Comparison of ENCODE assay signal across 7 mouse cellular contexts in the genomic region with DNA sequence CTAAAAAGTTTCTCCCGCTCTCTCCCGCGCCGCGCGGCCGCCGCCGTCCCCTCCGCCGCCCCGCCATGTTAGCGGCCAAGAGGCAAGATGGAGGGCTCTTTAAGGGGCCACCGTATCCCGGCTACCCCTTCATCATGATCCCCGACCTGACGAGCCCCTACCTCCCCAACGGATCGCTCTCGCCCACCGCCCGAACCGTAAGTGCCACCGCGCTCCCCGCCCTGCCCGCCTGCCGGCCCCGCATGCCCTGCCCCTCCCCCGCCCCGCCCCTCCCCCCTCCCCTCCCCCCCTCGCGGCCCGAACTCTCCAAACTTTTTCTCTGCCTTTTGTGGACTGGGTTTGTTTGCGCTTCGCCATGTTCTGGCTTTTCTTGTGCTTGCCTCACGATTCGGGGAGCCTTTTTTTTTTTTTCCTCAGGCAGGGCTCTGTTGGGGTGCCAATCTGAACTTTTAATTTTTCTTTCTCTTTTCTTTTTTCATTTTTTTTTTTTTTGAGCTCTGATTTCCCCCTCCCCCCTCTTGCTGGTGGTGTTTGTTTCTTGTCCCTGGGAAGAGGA. TPM values are rescaled to one million over a fixed set of nuclear protein-coding genes. Genes with fewer than 3 reads are reported as not detected.
DNase-seq lines count a peak whose midpoint lies in the region; ATAC-seq and TF ChIP-seq lines count a peak whose summit lies in the region.

No protein-coding gene starts in this region.

- no peaks in the 10 kb centered on the region for H3K36me3 ChIP-seq in ES-E14 (ENCODE audit: control insufficient read depth, insufficient read depth, low read length, poor library complexity, severe bottlenecking)
- no peaks in the 10 kb centered on the region for H3K36me3 ChIP-seq in forebrain, postnatal 0 days (ENCODE audit: insufficient read depth)
- H3K36me3 ChIP-seq in hindbrain, postnatal 0 days (ENCODE audit: insufficient read depth, low read length) = no peaks in the 10 kb centered on the region
- H3K36me3 ChIP-seq in liver, embryonic 14.5 days (replicated peaks; ENCODE audit: control insufficient read depth, insufficient read depth, low read depth) = no peaks in the 10 kb centered on the region
- H3K36me3 ChIP-seq in neural tube, embryonic 13.5 days = no peaks in the 10 kb centered on the region

- H3K27ac ChIP-seq in ES-E14 (ENCODE audit: insufficient read depth, low read depth, low read length, poor library complexity, severe bottlenecking) = peak overlapping the region; percentile 78
- peak overlapping the region; percentile 72 for H3K27ac ChIP-seq in forebrain, postnatal 0 days (ENCODE audit: low read depth, low read length)
- H3K27ac ChIP-seq in hindbrain, postnatal 0 days = peak overlapping the region; percentile 89
- no peak overlapping the region; the same call in 1 of the 2 replicates for H3K27ac ChIP-seq in liver, embryonic 14.5 days
- H3K27ac ChIP-seq in neural tube, embryonic 13.5 days (replicated peaks) = peak overlapping the region; percentile 86

- TF ChIP-seq CTCF in forebrain, postnatal 0 days (IDR thresholded peaks at IDR 0.05; ENCODE audit: low read depth) = no peak
- no peak for TF ChIP-seq CTCF in hindbrain, postnatal 0 days (IDR thresholded peaks at IDR 0.05; ENCODE audit: low read depth)
- TF ChIP-seq CTCF in liver, embryonic 14.5 days (IDR thresholded peaks at IDR 0.05; ENCODE audit: low read depth) = no peak

- H3K4me3 ChIP-seq in ES-E14 (ENCODE audit: insufficient read depth in 1 of 2, low read depth in 1 of 2, low read length in 2 of 2, poor library complexity in 1 of 2, severe bottlenecking in 1 of 2) = peak overlapping the region; percentile 98 to 99
- H3K4me3 ChIP-seq in forebrain, postnatal 0 days (ENCODE audit: low read depth, low read length) = peak overlapping the region; percentile 46
- peak overlapping the region; percentile 54 for H3K4me3 ChIP-seq in hindbrain, postnatal 0 days (ENCODE audit: low read length)
- H3K4me3 ChIP-seq in liver, embryonic 14.5 days (ENCODE audit: insufficient read depth in 1 of 2, low read depth in 2 of 2, low read length in 2 of 2) = peak overlapping the region; percentile 61 to 80
- peak overlapping the region; percentile 51 for H3K4me3 ChIP-seq in neural tube, embryonic 13.5 days

- under 1% methylated on average over 20 of the region's 38 CpGs for WGBS in forebrain, postnatal 0 days
- WGBS in hindbrain, postnatal 0 days = 1% methylated on average over 20 of the region's 38 CpGs
- WGBS in liver, embryonic 14.5 days (ENCODE audit: insufficient replicate concordance) = under 1% methylated on average over 38 of the region's 38 CpGs
- WGBS in neural tube, embryonic 13.5 days = 0% methylated on average over 8 of the region's 38 CpGs

- H3K4me2 ChIP-seq in forebrain, postnatal 0 days (ENCODE audit: low read depth) = peak overlapping the region; percentile 58
- peak overlapping the region; percentile 72 for H3K4me2 ChIP-seq in hindbrain, postnatal 0 days (ENCODE audit: low read depth, low read length)
- peak overlapping the region; percentile 61 for H3K4me2 ChIP-seq in liver, embryonic 14.5 days (ENCODE audit: low read depth)
- peak overlapping the region; percentile 68 for H3K4me2 ChIP-seq in neural tube, embryonic 13.5 days

- ATAC-seq in forebrain, postnatal 0 days = no peak
- peak; percentile 19; the same call in 1 of the 2 replicates for ATAC-seq in hindbrain, postnatal 0 days
- ATAC-seq in liver, embryonic 14.5 days (ENCODE audit: insufficient read depth) = no peak
- peak; percentile 26; the same call in 1 of the 2 replicates for ATAC-seq in neural tube, embryonic 13.5 days (ENCODE audit: low read depth)

- in situ Hi-C loops in ES-E14 (cut with MboI; ENCODE audit: low sequenced_read_pairs in 2 of 2, unreplicated experiment in 2 of 2) = no loop called here

- peaks cover 0 to 8% of the 10 kb centered on the region in 2 experiments; a peak in 3 of 4 replicates for H3K4me1 ChIP-seq in ES-E14 (ENCODE audit: control insufficient read depth in 2 of 2, insufficient read depth in 2 of 2, low read length in 2 of 2, poor library complexity in 1 of 2)
- no peaks in the 10 kb centered on the region for H3K4me1 ChIP-seq in forebrain, postnatal 0 days (ENCODE audit: insufficient read depth)
- peaks cover 6% of the 10 kb centered on the region; the same call in 1 of the 2 replicates for H3K4me1 ChIP-seq in hindbrain, postnatal 0 days (ENCODE audit: insufficient read depth, low read length)
- peaks cover 0 to 7% of the 10 kb centered on the region in 2 experiments; a peak in 2 of 4 replicates for H3K4me1 ChIP-seq in liver, embryonic 14.5 days (replicated peaks; ENCODE audit: control insufficient read depth in 2 of 2, insufficient read depth in 2 of 2, low read length in 1 of 2)
- H3K4me1 ChIP-seq in neural tube, embryonic 13.5 days (replicated peaks) = peaks cover 60% of the 10 kb centered on the region

- H3K27me3 ChIP-seq in forebrain, postnatal 0 days (ENCODE audit: insufficient read depth, low read length) = peaks cover 20% of the 10 kb centered on the region; the same call in 1 of the 2 replicates
- H3K27me3 ChIP-seq in hindbrain, postnatal 0 days (ENCODE audit: insufficient read depth, low read length) = peaks cover 4% of the 10 kb centered on the region; the same call in 1 of the 2 replicates
- peaks cover 69% of the 10 kb centered on the region for H3K27me3 ChIP-seq in liver, embryonic 14.5 days (ENCODE audit: control insufficient read depth, insufficient read depth, low read length)
- peaks cover 43% of the 10 kb centered on the region for H3K27me3 ChIP-seq in neural tube, embryonic 13.5 days

- no peak for DNase-seq in ES-E14 (ENCODE audit: low read depth, low spot score)
- peak; percentile 77 for DNase-seq in adrenal gland, adult 2 months
- DNase-seq in forebrain, postnatal 0 days = no peak
- peak; percentile 46 for DNase-seq in hindbrain, postnatal 0 days (ENCODE audit: low spot score)
- no peak for DNase-seq in liver, embryonic 14.5 days (ENCODE audit: low read depth in 3 of 3, low spot score in 3 of 3)
- DNase-seq in urinary bladder, postnatal 25 days (ENCODE audit: low spot score) = peak; percentile 60

- no peak for TF ChIP-seq EP300 in liver, embryonic 14.5 days (IDR thresholded peaks at IDR 0.05; ENCODE audit: low read depth)

- no peaks in the 10 kb centered on the region for H3K9me3 ChIP-seq in ES-E14 (ENCODE audit: control insufficient read depth, insufficient read depth, low read depth, low read length)
- no peaks in the 10 kb centered on the region for H3K9me3 ChIP-seq in forebrain, postnatal 0 days (ENCODE audit: low read length)
- H3K9me3 ChIP-seq in hindbrain, postnatal 0 days (ENCODE audit: low read length) = no peaks in the 10 kb centered on the region
- H3K9me3 ChIP-seq in liver, embryonic 14.5 days (ENCODE audit: control insufficient read depth, low read length) = no peaks in the 10 kb centered on the region
- no peaks in the 10 kb centered on the region for H3K9me3 ChIP-seq in neural tube, embryonic 13.5 days

- H3K9ac ChIP-seq in ES-E14 (ENCODE audit: insufficient read depth, low read depth, low read length, poor library complexity, severe bottlenecking) = peak overlapping the region; percentile 79
- H3K9ac ChIP-seq in forebrain, postnatal 0 days = peak overlapping the region; percentile 51
- peak overlapping the region; percentile 68 for H3K9ac ChIP-seq in hindbrain, postnatal 0 days (replicated peaks; ENCODE audit: low read length)
- peak overlapping the region; percentile 49 for H3K9ac ChIP-seq in liver, embryonic 14.5 days (replicated peaks)
- peak overlapping the region; percentile 76 for H3K9ac ChIP-seq in neural tube, embryonic 13.5 days

TF ChIP-seq in ES-E14, 5 proteins besides CTCF, POLR2A, EP300 and RAD21:
- TF ChIP-seq ZC3H11A (IDR thresholded peaks at IDR 0.05; ENCODE audit: borderline replicate concordance, low read depth, low read length) (no peak), ZNF384 (IDR thresholded peaks at IDR 0.05; ENCODE audit: low read depth, low read length) (peak; percentile 92), CHD2 (IDR thresholded peaks at IDR 0.05; ENCODE audit: low read depth, low read length) (peak; percentile 14; the same call in 1 of the 2 replicates)
TF ChIP-seq in ES-E14: peak in this region for 2.

RNA-seq across cellular contexts. Expression of a gene that starts 1.5 kb away (rescaled TPM):
- 3.0 TPM in 2 replicates for total RNA-seq in ES-E14 (2012; rRNA removed)
- total RNA-seq in adrenal gland, adult 2 months (2021) = 10 to 100 TPM; 22.6 to 24.2 TPM
- 18.2 and 19.0 TPM in 2 replicates for polyA plus RNA-seq in adrenal gland, adult 2 months (2012; rRNA removed)
- total RNA-seq in forebrain, postnatal 0 days (2014; rRNA removed) = 10.8 and 17.7 TPM in 2 replicates
- 113 and 282 TPM in 2 replicates for polyA plus RNA-seq in forebrain, postnatal 0 days (2015; fragmentation: Nextera tagmentation; extraction: Ambion mirVana)
- total RNA-seq in hindbrain, postnatal 0 days (2014; rRNA removed) = 3.9 and 4.0 TPM in 2 replicates
- 37.3 and 71.6 TPM in 2 replicates for polyA plus RNA-seq in hindbrain, postnatal 0 days (2015; fragmentation: Nextera tagmentation; extraction: Ambion mirVana)
- polyA plus RNA-seq in liver, embryonic 14.5 days (2012; rRNA removed) = 6.9 and 7.8 TPM in 2 replicates
- polyA plus RNA-seq in liver, embryonic 14.5 days (2014; fragmentation: Nextera tagmentation; extraction: Ambion mirVana) = 18.4 and 19.5 TPM in 2 replicates
- polyA plus RNA-seq in neural tube, embryonic 13.5 days (2015; fragmentation: Nextera tagmentation; extraction: Ambion mirVana) = 18.4 and 29.2 TPM in 2 replicates

Comparison
In these comparisons a context has a peak if more than half of its experiments do, and no peak if none do; other contexts are left out.
1. DNase-seq: peak in adrenal gland, adult 2 months (single experiment), hindbrain, postnatal 0 days (single experiment) and urinary bladder, postnatal 25 days (single experiment); none in ES-E14 (single experiment), forebrain, postnatal 0 days (single experiment) and liver, embryonic 14.5 days (0 of 3).
2. H3K4me3 ChIP-seq: peak in every context shown above with its lines; median percentile 98 in ES-E14; 70 in liver, embryonic 14.5 days; 54 in hindbrain, postnatal 0 days; 51 in neural tube, embryonic 13.5 days; 46 in forebrain, postnatal 0 days.
3. ATAC-seq: peak in hindbrain, postnatal 0 days (single experiment) and neural tube, embryonic 13.5 days (single experiment); none in forebrain, postnatal 0 days (single experiment) and liver, embryonic 14.5 days (single experiment).
4. Peak in every context shown above with its lines, with median percentiles within 50 percentile points of each other: H3K9ac ChIP-seq and H3K4me2 ChIP-seq.